ENCODE assay signal across 8 mouse cellular contexts in the genomic region with DNA sequence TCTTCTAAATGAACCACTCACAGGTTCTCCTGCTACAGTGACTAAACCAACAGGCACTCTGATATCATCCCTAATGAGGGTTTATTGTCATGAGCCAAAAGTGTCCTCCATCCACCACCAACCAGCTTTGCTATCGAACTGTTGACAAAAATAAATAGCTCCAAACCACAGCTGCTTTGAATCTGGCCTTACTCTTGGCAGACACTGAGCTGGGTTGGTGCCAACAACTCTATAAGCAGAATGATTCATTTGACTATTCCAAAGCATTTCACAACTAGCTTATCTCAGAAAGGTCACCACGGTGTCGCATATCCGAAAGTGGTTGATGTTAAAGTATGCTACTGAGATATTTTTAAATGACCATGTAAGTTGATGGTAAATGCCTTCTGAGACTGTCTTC.
DNase-seq lines count a peak whose midpoint lies in the region; ATAC-seq lines count a peak whose summit lies in the region.

No protein-coding gene starts in this region.

- intact Hi-C loops in gastrocnemius, postnatal 36 days (cut with DNase I), result no loop called here

- peak; percentile 4 to 13 for DNase-seq in cerebellum, postnatal 14 days
- DNase-seq in cerebellum, adult 11-12 months, result no peak
- peak; percentile 98 for DNase-seq in 3T3-L1 (ENCODE audit: low read depth, low spot score)
- peak; percentile 67 to 80 for DNase-seq in heart, adult 9 months (ENCODE audit: low spot score in 2 of 2)
- DNase-seq in layer of hippocampus, adult 9-11 months, result peak; percentile 56
- peak; percentile 11 for DNase-seq in ovary, postnatal 14 days (ENCODE audit: low spot score)
- DNase-seq in gastrocnemius, postnatal 36 days, result no peak

- ATAC-seq in megakaryocyte progenitor cell, adult 5-6 weeks (replicated peaks; ENCODE audit: poor library complexity), result no peak

Comparison
In these comparisons a context has a peak if more than half of its experiments do, and no peak if none do; other contexts are left out.
1. DNase-seq: peak in cerebellum, postnatal 14 days (2 of 2), 3T3-L1 (single experiment), heart, adult 9 months (2 of 2), layer of hippocampus, adult 9-11 months (single experiment) and ovary, postnatal 14 days (single experiment); none in cerebellum, adult 11-12 months (single experiment) and gastrocnemius, postnatal 36 days (0 of 2).